Mouse (Mus musculus) embryonic stem cell, embryonic (primary cell): Measurements from ENCODE around the gene Smap1.

Experiments
- CTCF ChIA-PET, 4 experiments: fragments of 300-600 bp in 2 of 4; fragments of 350-600 bp in 2 of 4; sonication (Branson Sonifier 250); formaldehyde crosslinking; loops; one replicate each; lab custom pipeline; 2022; ENCODE audit warnings: inconsistent platforms in 2 of 4; lab: Charles Lee
- POLR2A ChIA-PET, 4 experiments: fragments of 300-600 bp in 2 of 4; fragments of 350-600 bp in 2 of 4; sonication (Branson Sonifier 250); formaldehyde crosslinking; loops; one replicate each; lab custom pipeline; 2022; ENCODE audit warnings: antibody characterized with exemption in 4 of 4, inconsistent platforms in 1 of 4; lab: Charles Lee

Smap1 gene

GRCm38 (mm10) chr1:23865566-23865965 is 56.6 kb downstream of the Smap1 start:
- POLR2A ChIA-PET = interaction anchor here in 2 of 4 experiments (0.7 to 1.1 kb wide), 2 partner anchors 154 to 235 kb away, joined by 3 read pairs; partner anchors contain the start of gene Fam135a (in 1 of the 2)
- CTCF ChIA-PET = no interaction called here

GRCm38 (mm10) chr1:23860944-23861343 is 61.2 kb downstream of the Smap1 start:
- ChIA-PET CTCF (no interaction called here), POLR2A (no interaction called here)

GRCm38 (mm10) chr1:23855623-23856022 is 66.5 kb downstream of the Smap1 start:
- POLR2A ChIA-PET = no interaction called here
- CTCF ChIA-PET = no interaction called here

- POLR2A ChIA-PET = no interaction called here
- CTCF ChIA-PET = interaction anchor here in 1 of 4 experiments (1.9 kb wide), 1 partner anchor 19 kb away, joined by 4 read pairs; no protein-coding TSS in a partner anchor
These were observed 76.0 kb downstream of the Smap1 start for GRCm38 (mm10) chr1:23846044-23846680.

GRCm38 (mm10) chr1:23845007-23845406 is 77.1 kb downstream of the Smap1 start:
- CTCF ChIA-PET = interaction anchor here in 1 of 4 experiments (1.9 kb wide), 1 partner anchor 18 kb away, joined by 4 read pairs; no protein-coding TSS in a partner anchor
- POLR2A ChIA-PET = interaction anchor here in 1 of 4 experiments (0.6 to 1.2 kb wide), 2 partner anchors 13 to 161 kb away, joined by 3 read pairs; partner anchors contain the start of gene Sdhaf4

- CTCF ChIA-PET = no interaction called here
- POLR2A ChIA-PET = interaction anchor here in 1 of 4 experiments (1.2 kb wide), 1 partner anchor 12 kb away, joined by 3 read pairs; no protein-coding TSS in a partner anchor
These were observed 78.3 kb downstream of the Smap1 start for GRCm38 (mm10) chr1:23843790-23844189.

GRCm38 (mm10) chr1:23842629-23843028 is 79.5 kb downstream of the Smap1 start:
- ChIA-PET POLR2A (no interaction called here), CTCF (interaction anchor here in 1 of 4 experiments (0.8 kb wide), 1 partner anchor 267 kb away, joined by 7 read pairs; no protein-coding TSS in a partner anchor)

GRCm38 (mm10) chr1:23840924-23841323 is 81.2 kb downstream of the Smap1 start:
- ChIA-PET CTCF (interaction anchor here in 1 of 4 experiments (0.5 kb wide), 1 partner anchor 14 kb away, joined by 3 read pairs; no protein-coding TSS in a partner anchor), POLR2A (interaction anchor here in 2 of 4 experiments (0.6 to 1.2 kb wide), 2 partner anchors 11 to 1873 kb away, joined by 3 to 4 read pairs; no protein-coding TSS in a partner anchor)

- ChIA-PET CTCF (no interaction called here), POLR2A (no interaction called here)
These were observed 85.5 kb downstream of the Smap1 start for GRCm38 (mm10) chr1:23836630-23837029.

- POLR2A ChIA-PET = no interaction called here
- CTCF ChIA-PET = interaction anchor here in 1 of 4 experiments (0.7 kb wide), 1 partner anchor 74 kb away, joined by 3 read pairs; no protein-coding TSS in a partner anchor
These were observed 87.3 kb downstream of the Smap1 start for GRCm38 (mm10) chr1:23834819-23835218.

- ChIA-PET POLR2A (no interaction called here), CTCF (interaction anchor here in 1 of 4 experiments (0.7 kb wide), 1 partner anchor 75 kb away, joined by 3 read pairs; no protein-coding TSS in a partner anchor)
These were observed 87.9 kb downstream of the Smap1 start for GRCm38 (mm10) chr1:23834246-23834645.

GRCm38 (mm10) chr1:23826887-23827758 is 95.0 kb downstream of the Smap1 start:
- POLR2A ChIA-PET = interaction anchor here in 3 of 4 experiments (0.5 to 1.6 kb wide), 5 partner anchors 15 to 420 kb away, joined by 3 to 22 read pairs (median 3); partner anchors contain the start of genes Fam135a (in 1 of the 3) and Sdhaf4 (in 1 of the 3)
- CTCF ChIA-PET = interaction anchor here (0.6 to 2.3 kb wide), 31 partner anchors 8 to 1452 kb away, joined by 3 to 28 read pairs (median 4); partner anchors contain the start of genes Fam135a (in 1 of the 4) and Sdhaf4 (in 1 of the 4)

GRCm38 (mm10) chr1:23821615-23822014 is 100.5 kb downstream of the Smap1 start:
- ChIA-PET POLR2A (no interaction called here), CTCF (no interaction called here)

- ChIA-PET CTCF (interaction anchor here in 1 of 4 experiments (0.6 kb wide), 1 partner anchor 8 kb away, joined by 3 read pairs; no protein-coding TSS in a partner anchor), POLR2A (no interaction called here)
These were observed 123.8 kb downstream of the Smap1 start for GRCm38 (mm10) chr1:23798306-23798705.
